Mouse (Mus musculus): Measurements from ENCODE around the gene Macc1. TPM values are rescaled to one million over a fixed set of nuclear protein-coding genes. Genes with fewer than 3 reads are reported as not detected.
A peak's percentile ranks its signal among the peaks of the same experiment; 100 is the strongest.
"Not testable (repeated sequence)": the region's sequence is repeated elsewhere in the genome, so short reads cannot be mapped to it uniquely, and the experiment has no call there.

The Macc1 gene
- polyA plus RNA-seq, 1 experiment from 2014 or later, result 0.08 TPM

DNA sequence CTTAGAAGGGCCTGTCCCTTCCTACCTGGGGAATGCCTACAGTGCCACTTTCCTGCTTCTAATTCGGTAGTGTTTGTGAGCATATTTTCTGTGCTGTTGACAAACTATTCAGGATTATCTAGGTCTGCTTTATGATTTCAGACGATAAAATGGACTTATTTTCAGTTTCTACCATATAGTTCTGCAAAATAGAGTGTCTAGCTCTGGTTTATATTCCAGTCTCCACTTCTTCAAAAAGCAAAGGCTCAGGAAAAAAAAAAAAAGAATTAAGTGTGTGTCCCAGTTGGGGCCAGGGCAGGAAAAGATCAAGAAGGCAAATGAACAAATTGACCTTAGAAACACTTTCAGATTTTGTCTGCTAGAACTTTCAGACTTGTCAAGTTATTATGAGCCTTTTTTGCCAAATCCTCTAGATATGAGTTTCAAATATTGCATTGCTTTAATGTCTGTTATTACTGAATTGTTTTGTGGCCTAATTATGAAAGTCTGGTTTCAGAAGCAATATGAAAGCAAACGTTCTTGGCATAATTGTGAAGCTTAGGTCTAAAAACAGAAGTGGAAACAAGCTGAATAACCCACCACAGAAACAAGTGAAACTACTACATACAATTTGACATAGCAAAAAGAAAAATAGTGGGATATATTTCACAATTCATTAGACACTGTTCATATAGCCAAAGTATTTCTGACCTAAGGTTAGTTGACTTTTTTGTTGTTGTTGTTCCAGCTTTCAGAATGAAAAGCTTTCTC lies 881 bp upstream of the Macc1 start:
- Histone ChIP-seq H3K36me3 (ENCODE audit: control insufficient read depth, insufficient read depth, low read length) (no peaks in the 10 kb centered on the region), H3K4me1 (ENCODE audit: control insufficient read depth, insufficient read depth, low read length) (no peaks in the 10 kb centered on the region), H3K27ac (ENCODE audit: low read depth, low read length) (no peak overlapping the region), H3K9me3 (ENCODE audit: control insufficient read depth, low read length) (no peaks in the 10 kb centered on the region), H3K4me2 (ENCODE audit: low read depth) (no peak overlapping the region), H3K9ac (ENCODE audit: low read length) (no peak overlapping the region), H3K4me3 (ENCODE audit: low read depth, low read length) (no peak overlapping the region), H3K27me3 (ENCODE audit: control insufficient read depth, insufficient read depth, low read length) (no peaks in the 10 kb centered on the region)
- 79% methylated on average over 3 of the region's 3 CpGs for WGBS
- ATAC-seq (ENCODE audit: insufficient read depth, low FRiP score, low TSS enrichment) (no peak), DNase-seq (ENCODE audit: low spot score) (no peak)

- H3K4me1 ChIP-seq (ENCODE audit: control insufficient read depth, insufficient read depth, low read length), result no peaks in the 10 kb centered on the region
- ATAC-seq (ENCODE audit: insufficient read depth, low FRiP score, low TSS enrichment) (no peak), DNase-seq (ENCODE audit: low spot score) (no peak)
- H3K27me3 ChIP-seq (ENCODE audit: control insufficient read depth, insufficient read depth, low read length), result no peaks in the 10 kb centered on the region
- H3K4me3 ChIP-seq (ENCODE audit: low read depth, low read length), result no peak overlapping the region
- no peak overlapping the region for H3K27ac ChIP-seq (ENCODE audit: low read depth, low read length)
- no peak overlapping the region for H3K9ac ChIP-seq (ENCODE audit: low read length)
- H3K9me3 ChIP-seq (ENCODE audit: control insufficient read depth, low read length), result no peaks in the 10 kb centered on the region
- no peak overlapping the region for H3K4me2 ChIP-seq (ENCODE audit: low read depth)
- 68% methylated on average over 1 of the region's 1 CpGs for WGBS
- no peaks in the 10 kb centered on the region for H3K36me3 ChIP-seq (ENCODE audit: control insufficient read depth, insufficient read depth, low read length)
Measured at GRCm38 (mm10) chr12:119318799-119319198, 4.7 kb downstream of the Macc1 start.

DNA sequence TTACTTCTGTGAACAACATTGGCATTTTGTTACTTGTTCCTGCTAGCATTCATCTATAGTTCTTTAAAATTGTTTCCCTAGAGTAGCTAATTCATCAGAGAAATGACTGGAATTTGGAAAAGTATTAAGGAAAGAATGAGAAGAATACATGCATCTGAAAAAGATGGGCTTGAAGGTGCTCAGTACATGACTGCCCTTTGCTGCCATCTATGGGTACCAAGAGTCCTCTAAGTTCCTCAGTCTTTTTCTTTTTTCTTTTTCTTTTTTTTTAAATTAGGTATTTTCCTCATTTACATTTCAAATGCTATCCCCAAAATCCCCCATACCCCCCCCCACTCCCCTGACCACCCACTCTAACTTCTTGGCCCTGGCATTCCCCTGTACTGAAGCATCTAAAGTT lies 11.3 kb downstream of the Macc1 start:
- Histone ChIP-seq H3K4me1 (ENCODE audit: control insufficient read depth, insufficient read depth, low read length) (no peaks in the 10 kb centered on the region), H3K27me3 (ENCODE audit: control insufficient read depth, insufficient read depth, low read length) (no peaks in the 10 kb centered on the region), H3K9me3 (ENCODE audit: control insufficient read depth, low read length) (no peaks in the 10 kb centered on the region), H3K9ac (ENCODE audit: low read length) (no peak overlapping the region), H3K4me2 (ENCODE audit: low read depth) (no peak overlapping the region), H3K27ac (ENCODE audit: low read depth, low read length) (no peak overlapping the region), H3K36me3 (ENCODE audit: control insufficient read depth, insufficient read depth, low read length) (no peaks in the 10 kb centered on the region), H3K4me3 (ENCODE audit: low read depth, low read length) (no peak overlapping the region)
- no peak for ATAC-seq (ENCODE audit: insufficient read depth, low FRiP score, low TSS enrichment)
- no peak for DNase-seq (ENCODE audit: low spot score)

DNA sequence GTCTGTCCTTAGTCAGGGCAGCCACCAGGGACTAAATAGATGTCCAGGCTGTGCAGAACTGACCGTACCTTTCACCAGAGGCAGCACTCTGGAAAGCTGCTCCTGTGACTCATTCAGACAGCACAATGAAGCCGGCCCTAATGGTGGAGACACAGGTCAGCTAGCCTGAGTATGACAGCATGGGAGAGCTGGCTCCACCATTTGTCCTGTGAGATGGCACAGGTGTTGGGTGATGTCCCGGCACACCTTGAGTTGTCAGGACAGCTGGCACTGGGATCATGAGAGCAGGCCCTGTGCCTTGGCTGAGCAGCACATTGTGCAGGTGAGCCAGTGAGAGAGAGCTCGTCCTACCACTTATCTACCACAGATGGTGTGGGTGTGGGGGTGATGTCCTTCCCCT lies 16.6 kb downstream of the Macc1 start:
- 82% methylated on average over 4 of the region's 4 CpGs for WGBS
- no peak overlapping the region for H3K9ac ChIP-seq (ENCODE audit: low read length)
- no peak overlapping the region for H3K4me2 ChIP-seq (ENCODE audit: low read depth)
- no peaks in the 10 kb centered on the region for H3K9me3 ChIP-seq (ENCODE audit: control insufficient read depth, low read length)
- DNase-seq (ENCODE audit: low spot score), result no peak
- H3K4me3 ChIP-seq (ENCODE audit: low read depth, low read length), result no peak overlapping the region
- no peak for ATAC-seq (ENCODE audit: insufficient read depth, low FRiP score, low TSS enrichment)
- no peaks in the 10 kb centered on the region for H3K4me1 ChIP-seq (ENCODE audit: control insufficient read depth, insufficient read depth, low read length)
- no peaks in the 10 kb centered on the region for H3K27me3 ChIP-seq (ENCODE audit: control insufficient read depth, insufficient read depth, low read length)
- H3K36me3 ChIP-seq (ENCODE audit: control insufficient read depth, insufficient read depth, low read length), result no peaks in the 10 kb centered on the region
- no peak overlapping the region for H3K27ac ChIP-seq (ENCODE audit: low read depth, low read length)

GRCm38 (mm10) chr12:119333376-119333775 lies 19.3 kb downstream of the Macc1 start:
- Histone ChIP-seq H3K27ac (ENCODE audit: low read depth, low read length) (no peak overlapping the region), H3K36me3 (ENCODE audit: control insufficient read depth, insufficient read depth, low read length) (no peaks in the 10 kb centered on the region), H3K9ac (ENCODE audit: low read length) (no peak overlapping the region), H3K4me1 (ENCODE audit: control insufficient read depth, insufficient read depth, low read length) (no peaks in the 10 kb centered on the region), H3K27me3 (ENCODE audit: control insufficient read depth, insufficient read depth, low read length) (no peaks in the 10 kb centered on the region), H3K9me3 (ENCODE audit: control insufficient read depth, low read length) (no peaks in the 10 kb centered on the region), H3K4me3 (ENCODE audit: low read depth, low read length) (no peak overlapping the region), H3K4me2 (ENCODE audit: low read depth) (no peak overlapping the region)
- no peak for DNase-seq (ENCODE audit: low spot score)
- ATAC-seq (ENCODE audit: insufficient read depth, low FRiP score, low TSS enrichment), result peak; percentile 63; the same call in 1 of the 2 replicates

- 0 out of 2 replicates have a peak, but pooled peaks have one; percentile 31 for ATAC-seq (ENCODE audit: insufficient read depth, low FRiP score, low TSS enrichment)
- not testable (repeated sequence) for H3K4me2 ChIP-seq (ENCODE audit: low read depth)
Measured at GRCm38 (mm10) chr12:119352579-119352978, 38.5 kb downstream of the Macc1 start.

DNA sequence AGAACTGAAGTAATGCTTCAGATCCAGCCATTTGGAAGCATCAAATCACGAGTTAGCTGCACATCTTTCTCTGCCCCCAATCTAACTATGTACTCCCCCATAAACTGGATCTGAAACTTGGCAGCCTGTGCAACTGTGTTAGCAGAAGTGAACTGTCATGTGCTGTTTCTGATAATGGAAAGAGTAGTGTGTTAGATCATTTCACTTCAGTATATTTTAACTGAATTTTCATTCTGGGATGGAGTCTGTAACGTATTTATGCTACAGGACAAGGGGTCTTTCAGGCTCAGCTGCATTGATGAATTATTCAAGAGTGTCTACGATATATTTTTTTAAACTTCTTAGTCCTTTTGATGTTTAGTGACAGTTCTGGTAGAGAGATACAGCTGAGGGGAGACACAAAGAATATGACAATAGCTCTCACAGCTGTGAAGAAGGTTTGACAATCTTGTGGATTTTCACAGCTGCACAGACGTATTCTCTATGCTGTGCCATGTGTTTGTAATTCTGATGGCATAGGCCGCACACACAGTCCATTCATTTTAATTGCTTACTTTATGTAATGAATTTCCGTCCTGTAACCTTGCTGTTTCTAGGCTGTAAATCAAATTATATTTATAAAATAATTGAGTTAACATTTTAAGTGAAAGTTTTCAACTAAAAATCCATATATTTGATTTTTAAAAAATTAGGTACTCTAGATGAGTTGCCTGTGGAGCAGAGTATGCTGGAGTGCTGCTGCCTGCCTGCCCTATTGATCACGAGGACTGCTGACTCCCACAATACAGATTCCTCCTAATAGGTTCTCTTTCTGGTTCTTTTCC lies 43.6 kb downstream of the Macc1 start:
- DNase-seq (ENCODE audit: low spot score), result no peak

More at GRCm38 (mm10) chr12:119352579-119352978, 38.5 kb downstream of the Macc1 start:
- H3K27ac ChIP-seq (ENCODE audit: low read depth, low read length); H3K36me3 ChIP-seq (ENCODE audit: control insufficient read depth, insufficient read depth, low read length); H3K27me3 ChIP-seq (ENCODE audit: control insufficient read depth, insufficient read depth, low read length); H3K9me3 ChIP-seq (ENCODE audit: control insufficient read depth, low read length); H3K4me1 ChIP-seq (ENCODE audit: control insufficient read depth, insufficient read depth, low read length); DNase-seq (ENCODE audit: low spot score); H3K4me3 ChIP-seq (ENCODE audit: low read depth, low read length); H3K9ac ChIP-seq (ENCODE audit: low read length): not testable (repeated sequence)
- 36% methylated on average over 16 of the region's 16 CpGs for WGBS

GRCm38 (mm10) chr12:119358242-119358515 lies 44.1 kb downstream of the Macc1 start:
- no peak for ATAC-seq (ENCODE audit: insufficient read depth, low FRiP score, low TSS enrichment)
- no peak overlapping the region for H3K4me2 ChIP-seq (ENCODE audit: low read depth)
- H3K9me3 ChIP-seq (ENCODE audit: control insufficient read depth, low read length), result no peaks in the 10 kb centered on the region
- H3K4me3 ChIP-seq (ENCODE audit: low read depth, low read length), result no peak overlapping the region
- no peak overlapping the region for H3K9ac ChIP-seq (ENCODE audit: low read length)
- H3K27ac ChIP-seq (ENCODE audit: low read depth, low read length), result no peak overlapping the region
- H3K27me3 ChIP-seq (ENCODE audit: control insufficient read depth, insufficient read depth, low read length), result no peaks in the 10 kb centered on the region
- H3K36me3 ChIP-seq (ENCODE audit: control insufficient read depth, insufficient read depth, low read length), result no peaks in the 10 kb centered on the region
- WGBS, result 42% methylated on average over 1 of the region's 1 CpGs
- DNase-seq (ENCODE audit: low spot score), result no peak
- no peaks in the 10 kb centered on the region for H3K4me1 ChIP-seq (ENCODE audit: control insufficient read depth, insufficient read depth, low read length)

More for the DNA sequence above, 43.6 kb downstream of the Macc1 start:
- Histone ChIP-seq H3K36me3 (ENCODE audit: control insufficient read depth, insufficient read depth, low read length) (no peaks in the 10 kb centered on the region), H3K27me3 (ENCODE audit: control insufficient read depth, insufficient read depth, low read length) (no peaks in the 10 kb centered on the region), H3K9me3 (ENCODE audit: control insufficient read depth, low read length) (no peaks in the 10 kb centered on the region), H3K9ac (ENCODE audit: low read length) (no peak overlapping the region), H3K4me1 (ENCODE audit: control insufficient read depth, insufficient read depth, low read length) (no peaks in the 10 kb centered on the region), H3K4me2 (ENCODE audit: low read depth) (no peak overlapping the region), H3K4me3 (ENCODE audit: low read depth, low read length) (no peak overlapping the region), H3K27ac (ENCODE audit: low read depth, low read length) (no peak overlapping the region)
- peak; percentile 52 for ATAC-seq (ENCODE audit: insufficient read depth, low FRiP score, low TSS enrichment)
- WGBS, result 48% methylated on average over 7 of the region's 7 CpGs

- H3K4me1 ChIP-seq (ENCODE audit: control insufficient read depth, insufficient read depth, low read length), result no peaks in the 10 kb centered on the region
- H3K9ac ChIP-seq (ENCODE audit: low read length), result no peak overlapping the region
- H3K27ac ChIP-seq (ENCODE audit: low read depth, low read length), result no peak overlapping the region
- 74% methylated on average over 1 of the region's 1 CpGs for WGBS
- ATAC-seq (ENCODE audit: insufficient read depth, low FRiP score, low TSS enrichment) (no peak), DNase-seq (ENCODE audit: low spot score) (no peak)
- no peak overlapping the region for H3K4me3 ChIP-seq (ENCODE audit: low read depth, low read length)
- H3K9me3 ChIP-seq (ENCODE audit: control insufficient read depth, low read length), result no peaks in the 10 kb centered on the region
- no peak overlapping the region for H3K4me2 ChIP-seq (ENCODE audit: low read depth)
- H3K27me3 ChIP-seq (ENCODE audit: control insufficient read depth, insufficient read depth, low read length), result no peaks in the 10 kb centered on the region
- H3K36me3 ChIP-seq (ENCODE audit: control insufficient read depth, insufficient read depth, low read length), result no peaks in the 10 kb centered on the region
Measured at GRCm38 (mm10) chr12:119365041-119365440, 51.0 kb downstream of the Macc1 start.
